Mouse (Mus musculus) retina, postnatal 7 days (tissue): ENCODE measurements around the gene Ctbp2.

Experiments used
- DNase-seq: peaks from one replicate; pipeline ENCODE4 v3.0.0-alpha.2; 2012; ENCODE audit warnings: low read depth, low spot score

Gene Ctbp2

DNA sequence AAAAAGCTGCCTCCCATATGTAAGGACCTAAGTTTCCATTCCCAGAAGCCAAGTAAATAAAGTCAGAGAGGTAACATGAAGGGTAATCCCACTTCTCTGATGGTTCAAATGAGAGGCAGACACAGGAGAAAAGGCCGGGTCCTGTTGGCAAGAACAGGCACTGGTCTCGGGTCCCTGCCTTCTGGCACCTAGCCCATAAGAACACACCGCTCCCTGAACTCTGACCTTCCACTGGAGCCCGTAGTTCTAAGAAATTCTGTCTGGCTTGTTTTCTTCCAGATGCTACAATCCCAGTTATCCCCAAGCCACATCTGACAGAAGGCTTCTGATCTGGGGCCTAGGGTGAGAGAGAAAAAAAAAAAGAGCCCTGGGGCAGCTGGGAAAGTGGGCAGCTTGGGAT, 35.7 kb downstream of the Ctbp2 start:
- no peak for DNase-seq

DNA sequence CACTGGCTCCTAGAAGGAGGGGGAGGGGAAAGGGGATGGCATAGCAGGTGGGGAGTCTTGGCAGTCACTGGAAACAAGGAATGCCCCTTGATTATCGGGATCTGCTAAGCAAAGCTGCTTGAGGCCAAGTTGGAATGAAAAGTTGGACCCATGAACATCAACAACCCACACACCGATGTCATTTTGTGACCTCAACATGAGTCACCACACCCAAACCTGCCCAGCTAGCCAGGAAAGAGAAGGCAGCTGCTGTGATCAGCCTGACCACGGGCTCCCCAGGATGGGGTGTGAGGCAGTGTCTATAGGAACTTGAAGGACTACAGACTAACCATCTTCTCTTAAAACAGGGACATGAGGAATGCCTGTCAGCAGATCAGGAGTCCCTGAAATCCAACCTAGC, 38.7 kb downstream of the Ctbp2 start:
- DNase-seq: no peak

DNA sequence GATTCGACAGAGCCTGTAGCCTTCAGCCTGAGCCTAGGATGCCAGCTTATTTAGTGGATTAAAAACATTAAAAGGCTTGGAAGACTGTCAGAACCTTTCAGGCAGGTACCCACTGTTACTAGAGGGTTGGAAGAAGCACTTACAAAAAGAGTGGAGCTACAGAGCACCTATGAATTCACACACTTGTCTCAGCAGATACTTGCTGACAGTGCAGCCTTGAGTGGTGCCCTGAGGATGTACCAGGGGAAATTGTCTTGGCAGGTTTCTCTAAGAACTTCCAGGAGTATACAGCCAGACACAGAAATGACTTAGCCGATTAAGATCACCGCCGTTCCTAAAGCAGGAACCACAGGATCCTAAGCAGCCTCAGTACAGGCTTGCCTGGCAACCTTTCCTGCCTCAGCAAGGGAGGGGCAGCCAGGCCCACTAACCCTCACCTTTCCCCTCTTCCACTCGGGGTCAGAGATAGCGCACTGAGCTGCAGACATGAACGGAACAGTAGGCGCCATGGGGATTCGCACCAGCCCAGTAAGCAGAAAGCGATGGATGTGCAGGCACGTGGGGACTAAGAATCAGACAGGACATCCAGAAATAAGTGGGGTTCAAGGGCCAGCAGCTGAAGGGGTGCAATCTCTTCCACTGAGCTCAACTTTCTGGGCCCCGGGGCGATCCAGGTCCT, 40.1 kb downstream of the Ctbp2 start:
- no peak for DNase-seq

DNA sequence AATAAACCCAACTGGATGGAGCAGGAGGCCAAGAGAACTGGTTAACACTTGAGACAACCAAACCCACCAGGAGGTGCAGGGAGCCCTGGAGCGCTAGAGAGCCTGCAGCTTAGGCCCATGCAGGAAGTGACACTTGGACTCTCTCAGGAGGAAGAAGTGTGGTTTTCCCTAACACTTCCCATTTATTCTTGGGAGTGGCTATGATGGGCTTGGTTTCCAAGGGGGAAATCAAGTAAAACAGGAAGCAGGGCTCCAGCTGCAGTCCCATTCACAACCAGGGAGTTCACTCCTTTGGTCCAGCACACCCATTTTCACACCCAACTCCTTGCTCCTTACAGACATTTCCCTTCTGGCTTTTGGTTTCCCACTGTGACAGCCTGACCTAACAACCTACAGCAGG, 45.2 kb downstream of the Ctbp2 start:
- DNase-seq: no peak

DNA sequence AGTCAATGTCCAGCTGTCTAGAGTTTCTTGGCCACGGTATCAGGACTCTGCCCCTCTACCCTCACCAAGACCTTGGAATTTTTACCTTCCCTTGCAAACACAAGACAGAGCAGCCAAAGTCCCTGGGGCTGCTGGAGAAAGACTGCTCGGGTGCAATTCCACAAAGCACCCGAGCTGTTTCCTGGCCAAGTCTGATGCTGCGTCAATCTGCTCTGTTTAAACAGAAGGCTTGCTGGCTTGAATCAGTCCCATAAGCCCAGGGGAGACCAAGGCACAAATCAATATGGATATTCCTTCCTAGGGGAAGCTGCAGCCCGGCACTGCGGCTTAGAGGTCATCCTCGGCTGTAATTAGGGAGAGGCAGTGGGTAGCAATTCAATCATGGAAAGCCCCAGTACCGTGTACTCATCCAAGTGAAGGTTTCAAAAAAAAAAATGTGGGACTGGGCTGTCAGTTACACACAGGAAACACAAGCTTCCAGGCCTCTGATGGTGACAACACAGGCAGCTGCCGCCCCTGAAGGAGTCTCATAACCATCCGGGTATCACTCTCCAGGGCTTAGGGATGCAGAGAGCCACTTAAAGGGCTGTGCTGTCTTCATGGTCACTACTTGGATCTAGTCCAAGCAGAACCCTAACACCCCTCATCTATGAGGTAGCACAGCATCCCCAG, 49.6 kb downstream of the Ctbp2 start:
- DNase-seq: no peak

DNA sequence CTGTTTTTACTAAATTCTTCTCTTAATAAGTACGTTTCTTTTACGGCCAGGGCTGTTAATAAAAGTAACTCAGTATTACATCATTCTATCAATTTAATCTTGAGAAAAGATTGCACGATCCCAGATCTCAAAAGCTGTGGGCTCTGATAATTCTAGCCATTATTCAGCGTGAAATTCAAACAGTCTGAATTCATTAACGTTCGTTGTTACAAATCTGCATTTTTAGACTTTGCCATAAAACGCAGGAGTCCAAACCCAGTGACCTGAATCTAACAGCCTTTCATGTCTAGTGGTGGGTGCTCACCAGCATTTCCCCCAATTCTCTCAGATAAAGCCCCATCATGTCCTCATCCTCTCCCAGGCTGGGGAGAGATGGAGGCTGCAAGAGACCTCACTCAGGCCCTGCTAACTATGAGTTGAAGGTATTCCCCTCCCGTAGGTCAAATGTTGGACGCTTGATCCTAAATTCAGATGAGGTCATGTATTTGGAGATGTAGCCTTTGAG, 51.0 kb downstream of the Ctbp2 start:
- DNase-seq: no peak

DNA sequence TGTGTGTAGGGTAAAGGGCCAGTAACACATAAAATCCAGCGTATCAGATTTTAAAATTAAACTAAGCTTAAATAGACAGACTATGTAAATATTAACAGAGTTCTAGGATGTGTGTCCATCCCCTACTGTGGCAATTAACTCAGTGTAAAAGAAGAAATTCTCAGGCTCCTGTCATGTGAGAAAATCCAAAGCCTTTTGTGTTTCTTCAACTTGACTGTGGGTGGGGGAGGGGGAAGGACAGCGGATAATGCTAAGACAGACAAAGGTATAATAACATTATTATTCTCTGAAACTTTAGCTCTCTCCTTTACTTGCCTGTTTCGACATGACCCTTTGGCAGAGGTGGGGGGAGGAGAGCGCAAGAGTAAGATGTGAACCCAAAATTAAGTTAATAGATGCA, 51.6 kb downstream of the Ctbp2 start:
- DNase-seq: no peak

DNA sequence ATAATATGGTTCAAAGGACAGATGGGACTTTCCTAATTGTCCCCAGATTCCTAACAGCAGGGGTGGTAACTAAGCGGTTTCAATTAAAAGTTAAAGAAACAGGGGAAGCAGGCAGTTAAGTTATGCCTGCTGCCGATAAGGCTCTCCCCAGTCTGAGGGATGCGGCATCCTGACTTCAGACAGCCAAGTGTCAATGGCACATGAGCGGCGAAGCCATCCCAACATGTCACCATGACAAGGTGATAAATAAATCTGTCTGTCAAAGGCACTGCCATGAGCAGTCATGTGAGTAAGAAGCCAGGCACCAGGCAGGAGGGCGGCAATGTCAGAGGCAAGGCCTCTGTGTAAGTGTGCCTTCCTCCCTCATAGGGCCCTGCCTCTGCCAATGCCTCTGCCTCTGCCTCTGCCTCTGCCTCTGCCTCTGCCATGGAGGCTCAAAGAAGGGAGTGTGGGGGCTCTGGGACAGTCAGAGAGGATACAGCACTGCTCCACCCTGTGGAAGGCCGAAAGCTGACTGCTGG, 56.8 kb downstream of the Ctbp2 start:
- DNase-seq: no peak

DNA sequence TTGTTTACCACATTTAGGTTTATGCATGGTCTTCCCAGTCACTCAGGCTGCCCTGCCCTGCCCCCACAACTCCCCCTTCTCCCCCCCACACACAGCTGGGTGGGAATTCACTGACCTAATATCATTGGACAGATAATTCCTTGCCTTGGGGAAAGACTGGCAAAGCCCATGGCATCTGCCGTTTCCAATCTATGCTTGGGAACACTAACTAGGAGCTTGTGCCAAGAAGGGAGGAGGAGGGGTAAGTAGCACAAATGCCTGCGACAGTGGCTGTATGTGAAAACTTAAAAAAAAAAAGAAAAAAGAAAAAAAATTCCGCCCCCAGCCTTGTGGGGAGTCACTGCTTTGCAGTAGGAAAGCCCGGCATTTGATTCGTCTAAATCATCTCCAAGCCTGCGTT, 57.4 kb downstream of the Ctbp2 start:
- peak; percentile 58 for DNase-seq

DNA sequence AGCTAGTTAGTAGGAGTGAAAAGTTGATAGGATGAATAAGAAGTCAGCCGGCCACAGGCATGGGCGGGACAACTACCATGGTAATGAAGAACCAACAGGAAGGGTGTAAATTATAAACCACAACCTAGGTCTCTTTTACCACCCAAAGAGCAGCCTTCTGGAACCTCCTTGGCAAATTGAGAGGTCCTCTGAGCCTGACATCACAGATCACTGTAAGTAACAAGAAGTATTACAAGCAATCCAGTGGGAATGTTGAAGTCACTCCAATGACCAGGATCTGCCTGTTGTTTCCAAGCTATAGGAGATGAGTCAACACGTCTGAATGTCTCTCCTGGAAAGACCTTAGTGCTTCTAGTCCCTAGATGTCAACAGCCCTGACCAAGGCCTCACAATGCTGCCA, 62.1 kb downstream of the Ctbp2 start:
- no peak for DNase-seq

DNA sequence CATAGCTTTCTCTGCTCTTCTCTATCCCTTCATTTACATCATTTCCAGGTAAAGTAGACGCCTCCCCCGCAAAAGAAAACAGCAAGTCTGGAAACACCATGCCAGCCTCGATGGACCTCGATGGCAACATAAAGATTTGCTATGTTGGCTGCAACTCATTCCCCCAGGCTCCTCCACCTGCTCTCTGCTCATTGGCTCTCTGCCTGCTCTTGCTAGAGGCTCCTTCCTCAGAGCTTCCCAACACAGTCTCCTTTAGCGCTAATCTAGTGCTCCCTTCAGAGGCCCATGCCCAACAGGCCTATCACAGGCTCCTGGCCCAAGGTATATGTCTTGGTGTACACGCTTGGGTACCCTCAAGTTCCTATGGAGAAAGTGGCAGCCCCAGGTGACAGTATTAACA, 64.0 kb downstream of the Ctbp2 start:
- no peak for DNase-seq

DNA sequence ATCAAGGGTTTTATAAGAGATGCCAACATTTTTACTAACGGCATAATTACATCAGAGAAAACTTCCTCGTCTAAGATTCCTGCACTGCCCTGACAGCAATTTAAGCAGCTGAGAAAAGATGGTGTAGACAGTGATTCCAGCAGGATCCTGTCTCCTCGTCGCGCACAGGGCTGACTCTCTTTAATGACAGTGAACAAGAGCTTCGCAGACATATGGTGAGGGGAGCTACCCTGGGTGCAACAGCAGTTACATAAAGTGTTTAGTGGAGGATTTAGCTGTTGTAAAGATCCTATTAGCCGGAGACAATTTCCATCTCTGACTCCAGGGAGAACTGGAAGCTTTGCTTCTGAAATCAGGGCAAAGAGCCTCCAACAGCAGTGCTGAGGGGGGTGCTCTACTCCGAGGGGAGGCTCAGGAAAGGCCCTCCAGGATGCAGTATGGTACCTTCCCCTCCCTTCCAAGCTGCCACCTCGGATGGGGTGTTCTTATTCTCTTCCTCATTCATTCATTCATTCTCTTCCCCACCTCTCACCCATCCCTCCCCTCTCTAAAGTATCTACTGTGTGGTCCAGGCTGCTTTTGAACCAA, 64.5 kb downstream of the Ctbp2 start:
- DNase-seq: no peak

DNA sequence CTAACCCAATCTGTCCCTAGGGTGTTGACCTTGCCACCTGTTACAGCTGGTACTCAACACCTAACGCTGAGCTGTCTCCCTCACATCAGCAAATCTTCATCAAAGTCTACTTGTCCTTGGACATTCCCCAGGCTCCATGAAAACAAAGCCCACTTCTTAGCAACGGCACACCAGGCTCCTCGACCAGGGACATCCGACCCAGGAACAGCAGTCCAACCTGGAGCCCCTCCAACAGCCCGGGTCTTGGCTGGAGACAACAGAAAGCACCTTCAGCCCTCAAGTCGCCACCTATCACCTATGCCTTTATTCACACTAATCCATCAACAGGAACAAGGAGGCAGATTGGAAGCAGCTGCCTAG, 65.0 kb downstream of the Ctbp2 start:
- DNase-seq: no peak

DNA sequence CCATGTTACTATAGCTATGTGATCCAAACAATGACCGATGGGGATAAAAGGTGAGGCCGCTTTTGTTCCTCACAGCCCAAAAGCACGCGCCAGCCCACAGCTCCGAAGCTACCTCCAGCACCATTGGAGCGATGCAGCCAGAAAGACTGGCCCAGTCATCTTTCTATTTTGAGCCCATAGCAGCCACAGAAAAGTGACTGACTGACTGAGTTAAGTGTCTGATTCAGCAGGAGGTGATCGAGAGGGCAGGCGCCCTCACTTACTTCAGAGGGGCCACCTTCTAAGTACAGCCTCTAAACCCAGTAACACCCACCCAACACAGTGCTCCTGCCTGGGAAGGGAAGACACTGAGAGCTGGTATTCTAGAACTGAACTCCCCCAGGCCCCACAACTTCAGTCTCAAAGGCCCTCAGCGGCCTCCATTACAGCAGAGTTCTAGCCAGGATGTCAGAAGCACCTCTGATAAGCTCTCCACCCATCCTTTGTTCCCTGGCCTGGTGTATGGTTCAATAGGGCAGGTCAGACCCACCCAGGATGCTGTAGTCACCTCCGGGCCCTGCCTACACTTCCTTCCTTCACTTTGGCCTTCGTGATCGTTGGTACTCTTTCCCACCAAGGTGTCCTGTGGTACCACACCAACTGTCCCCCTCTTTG, 65.5 kb downstream of the Ctbp2 start:
- no peak for DNase-seq

DNA sequence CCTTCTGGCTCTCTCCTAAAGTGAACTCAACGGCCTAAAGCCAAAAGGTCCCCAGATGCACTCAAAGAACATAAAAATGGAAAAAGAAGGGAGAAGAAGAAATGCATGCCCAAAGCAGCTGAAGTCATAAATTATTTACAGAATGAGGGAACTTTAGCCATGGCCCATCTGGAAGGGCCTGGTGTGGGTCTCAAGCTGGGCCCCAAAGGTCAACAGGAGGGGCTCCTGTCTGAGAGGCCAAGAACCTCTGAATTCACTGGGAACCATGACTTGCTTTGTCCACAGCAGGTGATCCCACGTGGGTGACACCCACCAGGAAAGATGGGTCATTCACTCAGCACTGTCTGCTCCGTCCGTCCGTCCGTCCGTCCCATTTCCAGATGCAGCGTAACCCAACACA, 67.2 kb downstream of the Ctbp2 start:
- no peak for DNase-seq

DNA sequence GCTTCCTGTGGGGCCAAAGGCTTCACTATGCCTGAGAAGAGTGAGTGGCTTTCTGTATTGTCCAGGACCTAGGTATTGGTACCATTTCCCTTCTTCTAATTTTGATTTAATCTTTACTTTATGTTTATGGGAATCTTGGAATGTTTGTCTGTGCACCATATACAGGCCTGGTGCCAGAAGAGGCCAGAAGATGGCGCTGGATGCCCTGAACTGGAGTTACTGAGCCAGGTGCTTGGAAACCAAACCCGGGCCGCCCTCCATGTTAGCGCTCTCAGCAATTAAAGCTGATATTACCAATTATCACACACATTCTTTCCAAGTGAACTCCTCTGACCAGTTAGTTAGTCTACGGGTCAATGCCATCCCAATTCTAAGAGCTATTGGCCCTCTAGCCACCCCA, 69.7 kb downstream of the Ctbp2 start:
- no peak for DNase-seq

DNA sequence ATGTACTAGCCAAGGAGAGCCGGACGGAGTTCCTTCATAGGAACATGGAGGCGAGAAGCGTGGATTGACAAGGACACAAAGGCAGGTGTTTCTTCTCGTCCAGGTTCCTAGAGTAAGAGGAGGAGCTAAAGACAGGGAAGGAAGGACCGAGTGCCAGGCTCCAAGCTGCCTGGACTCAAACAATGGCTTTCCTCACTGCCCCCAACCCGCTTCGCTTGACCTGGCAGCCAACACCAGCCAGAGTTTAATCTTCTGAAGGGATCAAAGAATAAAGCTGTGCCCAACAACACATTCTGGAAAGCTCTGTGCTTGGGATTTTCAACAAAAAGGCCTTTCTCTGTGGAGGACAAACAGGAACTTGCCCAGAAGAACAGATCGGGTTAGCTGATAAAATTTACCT, 70.4 kb downstream of the Ctbp2 start:
- no peak for DNase-seq

DNA sequence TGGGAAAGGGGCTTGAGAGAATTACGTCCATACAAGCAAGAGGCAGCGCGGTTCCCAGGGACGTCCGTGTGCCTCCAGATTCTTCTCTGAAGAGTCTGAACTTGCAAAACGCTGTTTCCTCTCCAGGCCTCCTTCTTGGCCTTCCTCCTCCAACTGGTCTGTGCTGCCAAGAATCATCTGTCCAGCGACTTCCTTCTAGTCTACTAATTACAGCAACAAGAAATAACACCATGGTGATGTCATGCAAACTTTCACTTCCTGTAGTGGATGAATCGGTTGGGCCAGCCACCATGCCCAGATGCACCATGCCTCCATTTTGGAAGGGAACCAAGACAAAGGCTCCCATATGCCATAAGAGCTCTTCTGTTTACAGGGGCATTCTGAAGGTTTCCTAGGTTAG, 71.3 kb downstream of the Ctbp2 start:
- no peak for DNase-seq

DNA sequence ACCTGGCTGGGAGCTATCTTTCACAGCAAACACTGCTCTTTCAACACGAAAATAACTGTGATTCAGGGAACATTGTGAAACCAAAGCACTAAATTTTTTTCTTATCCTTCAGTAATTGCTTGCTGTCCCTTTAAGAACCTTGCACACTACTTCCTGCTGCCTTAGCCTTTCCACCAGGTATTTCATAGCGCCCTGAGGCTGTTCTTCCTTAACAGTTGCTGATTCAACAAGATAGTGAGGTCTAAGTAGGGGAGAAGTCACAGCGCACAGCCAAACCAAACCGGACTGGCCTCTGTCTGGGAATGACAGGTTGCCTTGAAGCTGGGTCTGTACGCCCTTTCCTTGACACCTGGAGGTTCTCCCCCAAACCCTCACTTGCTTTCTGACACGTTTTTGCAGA, 73.5 kb downstream of the Ctbp2 start:
- no peak for DNase-seq

DNA sequence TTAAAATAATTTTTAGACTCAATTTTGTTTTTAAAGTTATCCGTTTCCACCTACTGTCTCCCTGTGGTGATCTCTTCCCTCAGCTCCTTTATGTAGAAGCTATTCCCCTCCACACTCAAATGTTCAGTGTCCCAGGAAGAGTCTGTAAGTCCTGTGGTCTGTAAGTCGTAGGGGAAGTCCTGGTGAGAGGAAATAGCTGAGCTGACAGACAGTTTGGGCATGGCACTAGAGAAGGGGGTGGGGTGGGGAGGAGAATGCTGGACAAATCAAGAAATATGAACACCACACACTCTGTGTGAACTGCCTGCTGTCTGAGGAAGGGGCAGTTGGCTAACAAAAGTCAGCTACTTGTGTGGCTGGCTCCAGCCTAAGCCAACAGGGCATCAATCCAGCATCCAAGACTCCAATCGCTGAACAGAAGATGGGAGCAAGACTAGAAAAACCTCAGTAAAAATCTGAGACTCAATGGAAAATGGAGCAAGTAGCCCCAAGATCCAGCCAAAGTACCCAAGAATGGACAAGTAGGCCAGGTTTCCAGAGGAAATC, 76.0 kb downstream of the Ctbp2 start:
- no peak for DNase-seq

DNA sequence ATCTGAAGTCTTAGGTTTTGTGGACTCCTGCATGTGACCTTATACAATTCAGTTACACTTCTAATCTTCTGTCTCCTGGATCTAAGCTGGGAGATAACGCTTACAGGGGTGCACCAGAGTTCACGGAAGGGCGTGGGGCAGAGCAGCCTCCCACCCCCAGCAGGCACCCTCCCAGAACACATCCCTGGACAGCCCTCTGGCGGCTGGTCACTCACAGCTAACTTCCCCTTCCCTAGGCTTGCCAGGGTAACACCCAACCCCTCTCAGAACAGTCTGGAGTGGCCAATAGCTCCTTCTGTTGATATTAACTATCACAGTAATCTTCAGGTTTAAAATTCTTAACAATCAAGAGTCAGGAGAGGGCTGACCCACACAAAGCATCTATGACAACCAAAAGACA, 76.9 kb downstream of the Ctbp2 start:
- no peak for DNase-seq

DNA sequence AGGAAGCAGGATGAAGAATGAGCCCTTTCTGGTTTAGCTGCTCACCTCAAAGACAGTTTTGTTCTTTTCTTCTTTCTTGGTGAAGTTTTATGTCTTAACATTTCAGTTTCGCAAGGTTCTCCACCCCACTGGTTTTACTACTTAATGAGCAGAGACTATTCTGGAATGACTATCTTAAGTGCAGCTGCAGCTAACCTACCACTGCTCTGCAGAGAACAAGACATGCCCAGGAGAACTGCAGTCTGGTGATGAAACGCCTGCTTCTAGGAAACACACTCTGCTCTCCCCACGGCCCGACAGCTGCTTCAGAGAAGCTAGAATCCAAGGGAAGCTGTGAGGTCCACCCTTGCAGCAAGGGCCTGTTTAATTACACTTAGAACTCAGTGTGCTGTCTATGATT, 79.4 kb downstream of the Ctbp2 start:
- DNase-seq: no peak
